Mouse (Mus musculus) limb, embryonic 12.5 days (tissue): ENCODE results near the gene Gria1. TPM values are rescaled to one million over a fixed set of nuclear protein-coding genes. Genes with fewer than 3 reads are reported as not detected.

Experiments
- ATAC-seq: fragments of 200-750 bp; cut with Nextera tagmentation; 2 replicates; pipeline ENCODE4 v1.8.0; 2017; ENCODE audit warnings: low read depth, moderate TSS enrichment; ENCODE audit not compliant: insufficient number of reproducible peaks, insufficient read depth, low FRiP score, low TSS enrichment
- H3K27ac ChIP-seq: fragments of 300-500 bp; sonication (generic); 2 replicates; pipeline ENCODE4 v1.5.1; 2016; ENCODE audit warnings: mild to moderate bottlenecking, moderate library complexity
- H3K27me3 ChIP-seq: fragments of 300-500 bp; sonication (generic); 2 replicates; pipeline ENCODE4 v1.6.1; 2016; ENCODE audit warnings: mild to moderate bottlenecking, moderate library complexity
- H3K36me3 ChIP-seq: fragments of 300-500 bp; sonication (generic); 2 replicates; pipeline ENCODE4 v1.6.1; 2016; ENCODE audit warnings: mild to moderate bottlenecking, moderate library complexity
- H3K4me1 ChIP-seq: fragments of 300-500 bp; sonication (generic); replicated peaks from 2 replicates; pipeline ENCODE4 v1.6.1; 2016
- H3K4me2 ChIP-seq: fragments of 300-500 bp; sonication (generic); 2 replicates; pipeline ENCODE4 v1.6.1; 2016; ENCODE audit warnings: mild to moderate bottlenecking, moderate library complexity
- H3K4me3 ChIP-seq: fragments of 300-500 bp; sonication (generic); replicated peaks from 2 replicates; pipeline ENCODE4 v1.5.1; 2016; ENCODE audit warnings: mild to moderate bottlenecking
- H3K9ac ChIP-seq: fragments of 300-500 bp; sonication (generic); replicated peaks from 2 replicates; pipeline ENCODE4 v1.6.1; 2016; ENCODE audit warnings: mild to moderate bottlenecking, moderate library complexity
- H3K9me3 ChIP-seq: fragments of 300-500 bp; sonication (generic); 2 replicates; pipeline ENCODE4 v1.6.1; 2016; ENCODE audit warnings: mild to moderate bottlenecking, moderate library complexity
- WGBS: fragments of 180-500 bp; shearing (Covaris S2); methylation state at CpG from one replicate; pipeline ENCODE4 v1.1.7; 2016; 5-methylcytosine and 5-hydroxymethylcytosine counted together
- polyA plus RNA-seq: library from polyadenylated mRNA; unstranded; fragments of >200 nt; fragmentation: Nextera tagmentation; extraction: Ambion mirVana; gene quantifications from 2 replicates; pipeline ENCODE4 v1.2.1, GENCODE M21; 2016

Gria1 gene
- polyA plus RNA-seq, 1 experiment from 2014 or later, result 1.2 TPM

- no peak overlapping the region for H3K9ac ChIP-seq
- no peaks in the 10 kb centered on the region for H3K36me3 ChIP-seq
- 90% methylated on average over 3 of the region's 3 CpGs for WGBS
- H3K27ac ChIP-seq, result no peak overlapping the region
- no peak overlapping the region for H3K4me2 ChIP-seq
- no peaks in the 10 kb centered on the region for H3K4me1 ChIP-seq
- no peaks in the 10 kb centered on the region for H3K9me3 ChIP-seq
- H3K27me3 ChIP-seq, result no peaks in the 10 kb centered on the region
- no peak overlapping the region for H3K4me3 ChIP-seq
- ATAC-seq, result no peak
These were observed 51.3 kb downstream of the Gria1 start for GRCm38 (mm10) chr11:57062441-57062840.

GRCm38 (mm10) chr11:57070196-57070901 is 59.2 kb downstream of the Gria1 start:
- Histone ChIP-seq H3K36me3 (no peaks in the 10 kb centered on the region), H3K4me1 (no peaks in the 10 kb centered on the region), H3K27ac (no peak overlapping the region), H3K9me3 (no peaks in the 10 kb centered on the region), H3K4me3 (no peak overlapping the region), H3K4me2 (no peak overlapping the region), H3K9ac (no peak overlapping the region), H3K27me3 (no peaks in the 10 kb centered on the region)
- WGBS, result 89% methylated on average over 8 of the region's 8 CpGs
- no peak for ATAC-seq

- Histone ChIP-seq H3K27me3 (no peaks in the 10 kb centered on the region), H3K36me3 (no peaks in the 10 kb centered on the region), H3K27ac (no peak overlapping the region), H3K4me3 (no peak overlapping the region), H3K9me3 (no peaks in the 10 kb centered on the region), H3K4me1 (no peaks in the 10 kb centered on the region), H3K9ac (no peak overlapping the region), H3K4me2 (no peak overlapping the region)
- 85% methylated on average over 6 of the region's 6 CpGs for WGBS
- ATAC-seq, result no peak
These were observed 61.0 kb downstream of the Gria1 start for GRCm38 (mm10) chr11:57072171-57072570.

GRCm38 (mm10) chr11:57079423-57079822 is 68.2 kb downstream of the Gria1 start:
- H3K9ac ChIP-seq, result no peak overlapping the region
- H3K9me3 ChIP-seq, result no peaks in the 10 kb centered on the region
- no peaks in the 10 kb centered on the region for H3K4me1 ChIP-seq
- H3K27ac ChIP-seq, result no peak overlapping the region
- 83% methylated on average over 3 of the region's 3 CpGs for whole genome bisulfite sequencing
- H3K4me3 ChIP-seq, result no peak overlapping the region
- no peaks in the 10 kb centered on the region for H3K36me3 ChIP-seq
- H3K27me3 ChIP-seq, result no peaks in the 10 kb centered on the region
- no peak for ATAC-seq
- no peak overlapping the region for H3K4me2 ChIP-seq

GRCm38 (mm10) chr11:57089527-57089926 is 78.3 kb downstream of the Gria1 start:
- ATAC-seq, result no peak
- Histone ChIP-seq H3K4me3 (no peak overlapping the region), H3K36me3 (no peaks in the 10 kb centered on the region), H3K27ac (no peak overlapping the region), H3K4me1 (no peaks in the 10 kb centered on the region), H3K9me3 (no peaks in the 10 kb centered on the region), H3K4me2 (no peak overlapping the region), H3K27me3 (no peaks in the 10 kb centered on the region), H3K9ac (no peak overlapping the region)
- 78% methylated on average over 5 of the region's 5 CpGs for WGBS

DNA sequence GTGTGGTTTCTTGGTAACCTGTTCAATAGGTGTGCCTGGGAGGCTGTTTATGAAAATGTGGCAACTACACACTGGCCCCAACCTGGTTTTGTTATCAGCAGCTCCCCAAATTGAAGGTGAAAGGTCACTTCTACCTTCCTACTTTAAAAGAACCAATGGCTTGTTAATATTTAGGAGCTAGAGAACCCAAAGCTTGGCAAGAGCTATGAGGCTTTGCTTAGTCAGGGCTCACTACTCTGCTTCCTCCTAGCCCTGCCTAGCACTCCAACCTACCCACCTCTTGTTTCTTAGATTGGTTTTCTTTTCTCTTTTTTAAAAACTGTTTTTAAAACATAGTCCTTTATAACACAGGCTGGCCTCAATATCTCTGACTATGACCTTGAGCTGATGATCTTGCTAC is 79.5 kb downstream of the Gria1 start:
- Histone ChIP-seq H3K36me3 (no peaks in the 10 kb centered on the region), H3K9ac (no peak overlapping the region), H3K27me3 (no peaks in the 10 kb centered on the region), H3K4me1 (no peaks in the 10 kb centered on the region), H3K9me3 (no peaks in the 10 kb centered on the region), H3K27ac (no peak overlapping the region), H3K4me2 (no peak overlapping the region), H3K4me3 (no peak overlapping the region)
- ATAC-seq, result no peak

DNA sequence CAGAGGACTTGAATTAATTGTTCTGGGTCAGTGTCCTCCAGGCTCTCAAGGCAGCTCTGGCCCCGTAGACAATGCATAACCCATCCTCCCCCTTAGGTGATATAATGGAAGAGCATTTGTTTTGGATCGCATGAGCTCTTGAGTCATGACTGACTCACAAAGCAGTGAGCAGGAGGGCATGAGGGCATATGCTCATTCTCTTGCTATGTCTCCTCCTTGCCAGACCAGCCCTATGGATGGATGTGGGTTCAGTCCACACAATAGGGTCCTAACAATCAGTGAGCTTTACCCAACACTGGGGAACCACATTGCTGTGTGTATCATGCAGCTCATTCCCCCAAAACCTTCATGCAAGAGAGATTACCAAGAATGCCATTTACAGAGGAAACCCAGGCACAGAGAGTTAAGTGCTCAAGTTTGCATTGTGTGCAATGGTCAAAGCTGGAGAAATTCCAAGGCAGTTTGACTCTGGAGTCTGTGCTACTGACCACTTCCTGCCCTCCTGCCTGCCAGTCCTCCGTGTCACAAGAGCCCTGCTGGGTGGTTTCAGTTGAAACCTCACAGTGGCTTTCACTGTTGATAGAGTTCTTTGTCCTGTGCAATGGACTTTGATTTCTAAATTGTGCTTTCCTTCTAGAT is 80.2 kb downstream of the Gria1 start:
- Histone ChIP-seq H3K4me2 (no peak overlapping the region), H3K27me3 (no peaks in the 10 kb centered on the region), H3K9me3 (no peaks in the 10 kb centered on the region), H3K4me1 (no peaks in the 10 kb centered on the region), H3K4me3 (no peak overlapping the region), H3K36me3 (no peaks in the 10 kb centered on the region), H3K27ac (no peak overlapping the region), H3K9ac (no peak overlapping the region)
- 87% methylated on average over 3 of the region's 3 CpGs for WGBS
- ATAC-seq, result no peak

DNA sequence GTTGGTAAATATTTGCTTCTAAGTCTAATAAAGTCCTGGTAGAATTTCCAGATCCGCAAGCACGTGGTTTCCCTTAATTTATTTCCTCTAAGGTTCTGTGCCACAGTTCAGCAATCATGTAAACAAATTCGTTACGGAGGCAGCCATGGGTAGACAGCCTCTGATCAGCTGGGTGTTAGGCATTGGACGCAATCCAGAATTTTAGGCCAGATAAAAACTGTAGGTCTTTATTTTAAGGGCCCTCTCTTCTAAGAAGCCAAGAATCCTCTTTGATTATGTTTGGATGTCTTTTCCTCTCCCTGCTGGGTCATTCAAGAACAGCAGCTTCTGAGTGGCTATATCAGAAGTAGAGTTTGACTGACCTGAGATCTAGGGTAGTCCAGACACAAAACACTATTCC is 89.3 kb downstream of the Gria1 start:
- WGBS, result 78% methylated on average over 5 of the region's 5 CpGs
- Histone ChIP-seq H3K9ac (no peak overlapping the region), H3K27ac (no peak overlapping the region), H3K4me1 (no peaks in the 10 kb centered on the region), H3K9me3 (no peaks in the 10 kb centered on the region), H3K4me3 (no peak overlapping the region), H3K27me3 (no peaks in the 10 kb centered on the region), H3K4me2 (no peak overlapping the region), H3K36me3 (no peaks in the 10 kb centered on the region)
- no peak for ATAC-seq

DNA sequence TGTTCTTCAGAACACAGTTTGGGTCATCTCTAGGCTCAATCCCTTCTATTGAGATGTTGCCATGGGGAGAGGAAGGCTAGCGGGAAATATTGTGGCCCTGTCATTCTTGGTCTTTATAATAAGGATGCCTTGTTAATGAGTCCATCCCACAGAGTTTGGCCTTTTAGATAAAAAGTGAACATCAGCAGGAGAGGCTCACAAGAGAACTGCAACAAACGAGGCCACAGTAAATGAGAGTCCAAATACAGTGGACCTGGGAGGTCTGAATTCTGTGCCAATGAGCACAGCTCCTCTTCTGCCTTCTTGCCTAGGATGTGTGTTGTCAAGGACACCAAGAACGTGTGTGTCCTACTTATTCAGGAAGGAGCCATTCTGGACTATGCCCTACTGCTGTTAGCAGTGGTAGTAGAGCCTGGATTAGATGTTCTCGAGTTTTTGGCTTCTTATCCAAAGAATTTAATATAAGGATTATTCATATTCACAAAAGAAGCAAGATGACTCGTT is 92.6 kb downstream of the Gria1 start:
- H3K27ac ChIP-seq, result no peak overlapping the region
- no peak overlapping the region for H3K9ac ChIP-seq
- H3K27me3 ChIP-seq, result no peaks in the 10 kb centered on the region
- H3K4me3 ChIP-seq, result no peak overlapping the region
- WGBS, result 78% methylated on average over 5 of the region's 5 CpGs
- no peaks in the 10 kb centered on the region for H3K36me3 ChIP-seq
- H3K4me2 ChIP-seq, result no peak overlapping the region
- no peaks in the 10 kb centered on the region for H3K4me1 ChIP-seq
- no peak for ATAC-seq
- no peaks in the 10 kb centered on the region for H3K9me3 ChIP-seq

- WGBS, result 72% methylated on average over 3 of the region's 3 CpGs
- no peaks in the 10 kb centered on the region for H3K27me3 ChIP-seq
- no peaks in the 10 kb centered on the region for H3K9me3 ChIP-seq
- H3K4me1 ChIP-seq, result no peaks in the 10 kb centered on the region
- no peak overlapping the region for H3K9ac ChIP-seq
- no peak overlapping the region for H3K27ac ChIP-seq
- H3K4me3 ChIP-seq, result no peak overlapping the region
- no peaks in the 10 kb centered on the region for H3K36me3 ChIP-seq
- no peak for ATAC-seq
- H3K4me2 ChIP-seq, result no peak overlapping the region
These were observed 94.5 kb downstream of the Gria1 start for GRCm38 (mm10) chr11:57105683-57106082.

- Histone ChIP-seq H3K9ac (no peak overlapping the region), H3K9me3 (no peaks in the 10 kb centered on the region), H3K4me2 (no peak overlapping the region), H3K27ac (no peak overlapping the region), H3K36me3 (no peaks in the 10 kb centered on the region), H3K4me1 (no peaks in the 10 kb centered on the region), H3K4me3 (no peak overlapping the region), H3K27me3 (no peaks in the 10 kb centered on the region)
- 91% methylated on average over 8 of the region's 8 CpGs for WGBS
- ATAC-seq, result no peak
These were observed 101.2 kb downstream of the Gria1 start for GRCm38 (mm10) chr11:57112386-57112785.

GRCm38 (mm10) chr11:57114410-57114809 is 103.2 kb downstream of the Gria1 start:
- WGBS, result 89% methylated on average over 5 of the region's 5 CpGs
- no peaks in the 10 kb centered on the region for H3K27me3 ChIP-seq
- ATAC-seq, result no peak
- H3K4me1 ChIP-seq, result no peaks in the 10 kb centered on the region
- no peak overlapping the region for H3K9ac ChIP-seq
- no peaks in the 10 kb centered on the region for H3K36me3 ChIP-seq
- no peak overlapping the region for H3K4me3 ChIP-seq
- H3K4me2 ChIP-seq, result no peak overlapping the region
- H3K27ac ChIP-seq, result no peak overlapping the region
- no peaks in the 10 kb centered on the region for H3K9me3 ChIP-seq
